Mouse (Mus musculus): ENCODE data around the gene Ablim1.

Ablim1 gene

DNA sequence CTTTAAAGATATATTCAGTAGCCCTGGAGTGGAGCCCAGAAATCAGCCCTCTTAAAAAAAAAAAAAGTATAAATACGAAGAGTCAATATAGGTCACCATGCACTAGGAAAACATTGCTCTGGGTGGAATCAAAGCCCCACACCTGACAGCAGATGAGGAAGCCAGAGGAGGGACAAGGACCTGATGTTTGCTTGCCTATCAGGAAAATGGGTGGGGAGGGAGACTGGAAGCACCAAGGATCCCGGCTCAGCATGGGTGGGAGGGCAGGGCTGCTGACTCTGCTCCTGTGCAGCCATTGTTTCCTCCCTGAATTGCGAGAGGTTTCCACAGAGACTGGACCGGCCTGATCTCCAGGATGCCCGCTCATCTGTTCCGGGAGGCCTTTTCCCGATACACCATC is 223.4 kb downstream of the Ablim1 start:
- no peak for DNase-seq

DNA sequence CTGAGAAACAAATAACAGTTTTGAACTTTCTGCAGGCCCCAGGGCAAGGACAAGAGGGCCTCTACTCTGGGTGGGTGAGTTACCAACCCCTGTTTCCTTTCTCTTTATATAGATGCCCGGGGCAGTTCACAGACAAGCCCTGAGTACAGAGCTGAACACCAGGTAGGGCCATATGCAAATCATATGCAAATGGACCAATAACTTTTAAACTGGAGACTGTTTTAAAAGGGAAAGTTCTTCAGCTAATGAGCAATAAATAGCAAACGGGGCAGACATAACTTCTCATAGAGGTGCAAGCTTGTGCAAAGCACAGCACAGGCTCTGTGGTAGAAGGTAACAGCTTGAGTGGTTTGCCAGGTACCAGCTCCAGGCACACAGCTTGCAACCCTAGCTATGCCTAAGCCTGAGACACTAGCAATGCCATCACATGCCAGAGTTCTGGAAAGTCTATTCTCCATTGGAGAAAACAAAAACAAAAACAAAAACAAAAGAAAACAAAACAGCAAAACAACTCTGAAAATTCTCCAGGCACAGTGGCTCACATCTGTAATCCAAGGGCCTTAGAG is 225.8 kb downstream of the Ablim1 start:
- no peak for DNase-seq

DNA sequence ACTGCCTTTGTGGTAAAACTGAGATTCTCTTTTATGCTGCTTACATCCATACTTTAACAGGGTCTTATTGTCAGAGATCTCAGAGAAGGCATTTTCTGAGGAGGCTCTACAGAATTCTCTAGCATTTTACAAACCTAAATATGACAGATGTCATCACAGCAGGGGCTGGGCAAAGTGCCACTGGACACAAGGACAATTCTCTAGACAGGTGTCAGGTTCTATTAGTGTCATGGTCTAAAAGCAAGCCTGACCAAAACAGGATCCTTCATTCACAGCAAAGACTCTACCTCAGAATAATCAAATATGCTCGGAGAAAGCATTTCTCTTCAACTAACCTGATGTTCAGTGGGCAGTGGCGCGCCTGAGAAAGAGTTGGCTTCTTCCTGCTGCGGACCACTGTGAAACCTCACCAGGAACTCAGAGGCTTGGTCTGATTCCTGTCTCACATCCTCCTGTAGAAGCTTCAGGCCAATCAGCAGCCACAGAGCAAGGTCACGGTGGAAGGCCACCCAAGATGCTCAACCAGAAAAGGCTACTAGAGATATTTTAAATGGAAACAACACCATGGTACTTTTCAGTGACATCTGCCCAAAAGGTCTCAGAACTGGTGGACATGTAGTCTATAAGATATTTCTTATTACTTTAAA is 230.1 kb downstream of the Ablim1 start:
- DNase-seq: no peak

DNA sequence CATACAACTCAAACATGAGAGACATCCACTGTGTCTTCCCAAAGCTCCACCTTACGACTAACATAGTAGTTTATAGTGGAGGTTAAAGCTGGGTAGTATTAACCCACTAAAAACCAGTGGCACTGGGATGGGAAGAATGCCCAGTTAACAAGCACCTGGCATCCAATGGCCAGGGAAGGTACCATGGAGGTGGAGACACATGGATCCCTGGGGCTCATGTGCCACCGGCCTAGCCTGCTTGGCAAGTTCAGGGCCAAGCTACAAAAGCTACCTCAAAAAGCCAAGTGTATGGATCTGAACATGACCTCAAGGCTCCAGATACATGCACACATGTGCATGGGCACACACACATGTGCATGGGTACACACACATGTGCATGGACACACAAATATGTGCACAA is 230.8 kb downstream of the Ablim1 start:
- no peak for DNase-seq

DNA sequence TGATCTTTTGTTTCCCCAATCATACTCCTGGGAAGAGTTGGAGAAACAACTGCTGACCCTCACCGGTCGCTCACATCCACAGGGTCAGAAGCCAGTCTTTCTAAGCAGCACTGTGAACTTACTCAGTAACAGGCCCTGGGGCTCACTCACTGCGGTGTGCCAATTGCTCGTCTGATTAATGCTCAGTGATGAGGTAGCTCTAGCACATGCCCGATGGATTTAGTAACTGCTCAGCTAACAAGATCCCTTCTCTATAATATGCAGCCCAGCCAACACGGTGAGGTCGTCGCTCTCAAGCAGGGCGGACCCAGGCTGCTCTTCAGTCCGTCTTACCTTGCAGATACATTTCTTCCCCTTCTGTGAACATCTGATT is 231.6 kb downstream of the Ablim1 start:
- no peak for DNase-seq

DNA sequence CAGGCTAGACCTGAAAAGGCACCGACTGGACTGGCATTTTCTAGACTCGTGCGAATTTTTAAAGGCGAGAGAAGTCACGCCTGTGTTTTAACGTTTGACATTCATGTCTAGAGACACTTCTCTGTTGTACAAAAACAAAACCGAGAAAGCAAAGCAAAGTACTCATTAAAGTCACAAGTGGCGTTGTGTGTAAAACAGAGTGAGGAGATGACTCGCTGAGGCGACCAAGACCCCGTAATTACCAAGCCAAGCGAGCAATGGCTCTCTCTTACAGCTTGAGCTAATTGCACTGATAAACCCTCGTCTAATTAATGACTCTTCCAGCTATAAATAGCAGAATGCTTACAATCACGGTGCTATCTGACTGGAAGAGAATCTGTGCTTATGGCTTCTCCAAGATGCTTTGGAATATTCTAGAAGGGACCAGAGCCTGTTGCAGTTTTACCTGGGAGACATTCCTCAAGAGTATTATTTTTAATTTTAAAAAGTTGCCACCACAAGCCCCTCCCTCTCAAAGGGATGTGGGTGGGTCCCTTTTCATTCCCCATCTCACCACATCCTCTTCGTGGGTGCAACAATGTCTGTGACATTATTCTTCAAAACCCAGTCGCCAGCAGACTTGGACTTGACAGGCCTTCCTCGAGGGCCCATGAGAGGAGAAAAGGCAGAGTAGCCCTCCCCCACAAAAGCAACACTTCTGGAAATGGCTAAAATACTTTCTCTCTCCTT is 232.1 kb downstream of the Ablim1 start:
- no peak for DNase-seq

DNA sequence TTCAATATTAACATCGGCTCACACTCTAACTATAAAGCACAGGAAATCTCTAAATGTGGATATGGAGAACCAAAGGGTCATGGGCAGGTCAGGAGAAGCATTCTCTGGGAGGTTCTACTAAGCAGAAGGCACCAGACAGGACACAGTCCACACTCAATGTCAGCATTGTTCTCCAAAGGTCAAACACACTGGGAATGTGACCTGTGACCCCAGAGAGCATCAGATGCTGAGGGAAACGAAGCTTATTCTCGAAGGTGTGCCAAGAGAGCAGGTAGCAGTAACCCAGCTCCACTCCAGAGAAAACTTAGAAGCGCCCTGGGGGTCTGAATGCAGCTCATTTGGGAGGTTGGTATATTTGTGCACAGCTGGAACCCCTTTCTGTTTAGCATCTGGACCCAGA is 233.2 kb downstream of the Ablim1 start:
- DNase-seq: no peak

DNA sequence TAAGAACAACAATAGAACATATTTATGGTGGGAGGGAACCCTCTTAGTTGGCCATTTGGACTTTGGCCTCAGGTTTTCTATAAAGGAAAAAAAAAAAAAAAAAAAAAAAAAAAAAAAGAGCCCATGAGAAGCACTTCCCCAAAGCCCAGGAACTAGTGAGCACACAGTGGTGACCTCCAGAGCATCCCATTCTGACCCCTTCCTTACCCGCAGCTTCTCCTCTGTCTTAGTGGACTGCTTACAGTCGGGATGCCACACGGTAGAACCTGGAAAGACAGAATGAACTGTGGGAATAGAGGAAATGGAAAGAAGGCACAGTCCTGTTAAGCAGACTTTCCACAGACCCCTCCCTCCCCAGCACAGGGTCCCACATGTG is 235.1 kb downstream of the Ablim1 start:
- DNase-seq: no peak

DNA sequence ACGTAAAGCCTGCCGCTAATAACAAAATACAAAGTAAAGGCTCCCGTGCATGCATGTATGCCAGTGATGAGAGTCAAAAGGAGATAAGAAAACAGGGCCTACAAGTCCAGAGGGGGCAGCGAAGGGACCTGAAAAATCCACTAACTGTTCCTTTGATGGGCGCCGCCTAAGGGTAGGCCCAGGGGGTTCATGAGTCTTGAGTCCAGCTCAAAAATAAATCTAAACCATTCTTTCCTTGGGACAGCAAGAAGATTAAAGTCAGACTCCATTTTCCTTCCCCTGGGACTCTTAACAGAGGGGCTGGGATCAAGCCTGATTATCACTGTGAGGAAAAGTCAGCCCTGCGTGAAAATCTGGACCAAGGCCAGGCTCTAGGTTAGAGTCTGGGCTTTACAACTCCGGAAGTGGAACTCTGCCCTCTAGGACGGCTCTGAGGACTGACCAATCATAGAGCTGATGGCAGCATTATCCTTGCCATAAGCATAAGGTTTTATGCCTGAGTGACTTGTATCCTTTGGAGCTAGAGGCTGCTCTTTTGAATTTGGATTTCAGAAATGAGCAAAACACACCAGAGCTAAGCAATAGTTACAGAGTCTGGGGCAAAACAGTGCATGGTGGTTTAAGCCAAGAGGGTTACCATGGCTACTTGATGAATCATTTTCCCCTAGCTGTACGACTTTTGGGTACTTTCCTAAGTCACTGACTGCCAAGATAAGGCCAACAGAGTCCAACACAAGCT is 235.7 kb downstream of the Ablim1 start:
- DNase-seq: peak; percentile 60

DNA sequence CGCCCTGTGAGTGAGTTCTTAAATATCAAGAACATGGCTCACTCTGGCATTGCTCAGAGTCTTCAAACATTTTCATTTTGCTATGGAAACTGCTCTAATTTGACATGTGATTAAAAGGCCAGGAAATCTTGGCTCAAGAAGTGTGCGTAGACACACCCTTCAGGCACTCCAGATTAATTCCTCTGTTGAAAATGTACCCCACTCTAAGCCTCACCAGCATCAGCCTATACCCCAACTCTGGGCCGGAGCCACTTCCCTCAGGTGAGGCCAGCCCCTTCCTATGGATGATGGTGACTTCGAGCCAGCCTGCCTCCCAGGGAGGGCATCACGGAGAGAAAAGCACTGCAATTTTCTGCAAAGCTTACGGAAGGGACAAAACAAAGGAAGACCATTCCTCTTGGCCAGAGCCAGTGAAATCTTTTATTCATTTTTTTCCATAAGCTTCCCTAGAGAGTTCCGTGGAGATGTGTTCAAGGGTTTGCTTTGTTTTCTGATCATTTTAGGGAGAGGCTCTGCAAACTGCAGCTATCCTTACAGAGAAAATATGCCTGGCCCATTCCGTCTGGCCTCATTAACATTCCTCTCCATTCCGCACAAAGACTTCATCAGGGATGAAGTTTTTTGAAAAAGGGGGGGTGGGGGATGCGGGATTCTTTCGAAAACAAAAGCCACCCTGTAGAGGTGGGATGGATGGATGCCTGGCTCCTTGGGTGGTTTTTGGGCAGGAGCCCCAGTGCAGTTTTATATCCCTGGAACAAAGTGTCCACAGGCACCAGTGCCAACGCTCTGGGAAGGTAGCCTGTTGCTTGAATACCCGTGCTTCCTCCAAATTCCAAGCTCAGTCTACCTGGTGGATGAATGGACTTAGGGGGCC is 236.7 kb downstream of the Ablim1 start:
- DNase-seq: no peak

DNA sequence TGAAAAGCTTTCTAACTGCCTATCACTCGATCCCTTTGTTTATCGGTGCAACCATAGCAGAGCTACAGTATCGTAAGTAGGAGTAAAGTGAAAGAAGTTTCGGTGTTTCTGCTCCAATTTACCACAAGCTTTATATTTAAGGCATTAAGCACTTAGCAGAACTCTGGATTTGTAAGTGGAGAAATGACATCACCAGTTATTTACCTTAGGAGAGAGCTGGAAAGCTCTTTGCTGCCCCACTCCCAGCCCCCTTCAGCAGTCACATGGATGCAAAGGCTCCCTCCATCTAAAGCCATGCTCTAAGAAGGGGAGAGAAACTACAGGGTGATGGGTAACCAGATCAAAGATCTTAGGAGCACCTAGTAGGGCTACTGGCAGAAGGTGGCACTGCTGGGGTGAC is 241.3 kb downstream of the Ablim1 start:
- no peak for DNase-seq

DNA sequence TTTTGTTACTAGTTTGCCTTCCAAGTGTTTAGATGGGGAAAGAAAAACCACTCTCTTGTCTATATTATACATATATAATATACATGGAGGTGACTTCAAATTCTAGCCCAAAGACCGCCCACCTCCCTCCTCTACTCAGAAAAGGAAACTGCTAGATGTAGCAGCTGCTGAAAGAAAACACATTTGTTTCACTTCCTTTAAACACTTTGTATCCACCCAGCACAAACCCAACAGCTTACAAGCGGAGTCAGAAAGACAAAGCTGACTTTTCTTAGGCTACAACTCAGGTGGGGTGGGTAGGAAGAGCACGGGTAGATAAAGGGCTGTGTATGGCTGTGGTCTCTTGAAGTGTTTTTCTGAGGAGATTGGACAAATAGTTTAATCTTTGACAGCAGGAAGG is 242.0 kb downstream of the Ablim1 start:
- no peak for DNase-seq

DNA sequence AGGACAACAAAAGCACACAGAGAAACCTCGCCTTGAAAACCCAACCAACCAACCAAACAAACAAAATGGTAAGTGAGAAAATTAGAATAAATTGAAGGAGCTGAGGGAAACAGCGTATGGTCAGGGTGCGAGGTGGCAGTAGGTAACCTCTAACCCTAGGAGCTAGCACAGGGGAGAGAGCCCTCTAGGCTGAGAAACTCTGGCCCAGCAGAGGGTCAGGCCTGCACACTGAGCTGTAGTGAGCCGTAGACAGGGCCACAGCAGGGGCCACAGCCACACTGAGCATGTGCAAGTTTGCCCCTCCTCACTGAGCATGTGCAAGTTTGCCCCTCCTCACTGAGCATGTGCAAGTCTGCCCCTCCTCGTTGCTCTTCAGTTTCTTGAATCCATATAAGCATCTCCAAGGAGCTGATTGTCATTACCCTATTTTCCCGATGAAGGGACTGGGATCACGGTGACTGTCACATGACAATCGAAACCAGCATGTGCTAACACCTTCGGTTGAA is 247.6 kb downstream of the Ablim1 start:
- no peak for DNase-seq

DNA sequence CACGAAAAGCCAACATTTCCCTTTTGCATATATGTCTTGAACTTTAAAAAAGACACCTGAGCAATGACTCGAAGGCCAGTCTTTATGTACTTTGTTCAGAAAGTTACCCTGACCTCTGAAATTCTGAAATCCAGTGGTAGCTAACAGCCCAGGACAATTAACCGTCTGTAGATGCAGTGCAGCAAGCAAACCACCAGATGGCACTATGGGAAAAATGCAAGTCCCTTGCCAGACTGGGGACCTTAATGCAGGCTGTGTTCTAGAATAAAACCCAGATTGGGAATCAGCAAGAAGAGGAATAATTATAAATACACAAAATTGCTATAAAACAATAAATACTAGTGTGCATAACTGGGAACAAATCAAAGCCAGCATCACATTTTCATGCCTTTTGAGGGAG is 248.4 kb downstream of the Ablim1 start:
- DNase-seq: peak; percentile 30

DNA sequence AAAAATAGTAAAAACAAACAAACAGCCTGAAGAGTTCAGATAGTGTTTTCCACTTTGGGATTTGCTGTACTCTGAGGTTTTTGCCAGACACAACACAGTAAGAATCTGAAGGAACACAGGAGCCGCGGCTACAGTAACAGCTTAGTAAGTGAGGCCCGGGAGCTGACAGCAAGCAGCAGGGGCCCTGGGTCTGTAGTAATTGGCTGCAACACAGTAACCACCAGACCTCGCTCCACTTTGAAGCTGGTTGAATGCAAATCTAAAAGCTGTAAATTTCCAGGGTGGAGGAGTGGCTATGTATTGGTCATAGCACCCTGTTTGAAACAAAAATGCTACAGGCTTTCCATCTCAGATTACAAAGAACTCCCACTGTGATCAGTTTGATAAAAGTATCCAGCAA is 252.0 kb downstream of the Ablim1 start:
- no peak for DNase-seq

DNA sequence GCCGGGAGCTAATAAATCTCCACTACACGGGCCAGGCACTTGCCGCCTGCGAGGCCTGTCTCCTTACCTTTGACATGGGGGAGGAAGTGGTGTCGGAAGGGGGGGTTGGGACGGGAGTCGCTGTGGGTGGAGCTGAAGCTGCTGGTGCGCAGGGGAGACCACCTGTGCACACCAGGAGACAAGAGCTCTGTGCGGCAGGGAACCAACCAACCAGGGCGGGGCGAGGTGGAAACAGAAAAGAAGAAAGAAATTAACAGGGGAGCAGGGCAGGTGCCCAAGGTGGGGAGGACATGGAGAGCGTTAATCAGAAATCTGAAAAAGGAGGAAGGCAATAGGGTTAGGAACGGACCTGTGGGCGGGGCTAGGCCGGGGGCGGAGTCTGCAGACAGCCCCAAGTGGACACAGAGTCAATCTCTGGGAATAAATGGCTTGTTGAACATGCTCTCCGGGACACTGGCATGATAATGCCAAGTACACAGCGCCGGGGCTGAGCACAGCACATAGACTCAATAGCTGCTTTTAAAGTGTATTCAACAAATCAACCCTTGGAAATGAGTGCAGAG is 255.6 kb downstream of the Ablim1 start:
- no peak for DNase-seq

DNA sequence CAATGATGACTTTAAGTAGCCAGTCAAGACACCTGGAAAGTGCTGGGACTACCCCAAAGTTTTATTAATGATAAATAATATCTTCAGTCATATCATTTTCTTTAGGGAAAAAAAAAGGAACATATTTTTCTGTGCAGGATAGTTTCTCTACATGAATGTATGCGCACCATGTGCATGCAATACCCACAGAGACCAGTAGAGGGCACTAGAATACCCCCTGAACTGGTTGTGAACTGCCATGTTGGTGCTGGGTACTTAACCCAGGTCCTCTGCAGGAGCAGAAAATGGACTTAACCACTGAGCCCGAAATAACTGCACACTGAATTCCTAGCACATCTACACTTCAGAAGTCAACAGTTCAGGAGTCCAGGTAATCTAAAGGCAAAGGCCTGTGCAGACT is 257.2 kb downstream of the Ablim1 start:
- no peak for DNase-seq

DNA sequence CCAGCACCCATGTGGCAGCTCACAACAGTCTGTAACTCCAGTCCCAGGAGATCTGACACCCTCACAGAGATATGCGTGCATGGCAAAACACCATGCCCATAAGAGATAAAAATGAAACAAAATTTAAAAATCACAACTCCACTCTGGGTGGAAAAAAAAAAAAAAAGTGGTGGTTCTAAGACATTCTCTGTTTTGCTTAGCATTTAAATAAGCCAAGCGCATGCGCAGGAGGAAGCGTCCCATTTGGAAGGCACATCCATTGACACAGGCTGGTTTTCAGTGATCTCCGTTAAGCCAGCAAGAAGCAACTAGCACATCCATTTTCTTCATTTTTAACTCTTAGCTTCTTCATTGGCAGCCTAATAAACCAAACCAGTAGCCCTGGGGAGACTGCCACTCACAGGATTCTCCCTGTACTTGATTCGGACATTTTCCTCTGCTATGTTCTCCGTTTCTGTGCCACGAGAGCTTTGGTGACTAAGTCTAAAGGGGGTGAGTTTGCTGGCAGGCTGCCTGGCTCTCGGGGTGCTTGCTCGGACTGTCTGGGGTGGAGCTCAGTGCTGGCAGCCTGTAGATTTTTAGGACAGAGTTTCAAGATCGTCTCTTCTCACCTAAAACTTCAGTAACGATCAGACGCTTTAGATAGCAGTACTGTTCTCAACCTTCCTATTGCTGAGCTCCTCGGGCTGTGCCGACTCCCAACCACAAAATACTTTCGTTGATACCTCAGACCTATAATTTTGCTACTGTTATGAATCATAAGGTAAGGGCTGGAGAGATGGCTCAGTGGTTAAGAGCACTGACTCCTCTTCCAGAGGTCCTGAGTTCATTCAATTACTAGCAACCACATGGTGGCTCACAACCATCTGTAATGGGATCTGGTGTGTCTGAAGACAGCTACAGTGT is 259.3 kb downstream of the Ablim1 start:
- DNase-seq: no peak

DNA sequence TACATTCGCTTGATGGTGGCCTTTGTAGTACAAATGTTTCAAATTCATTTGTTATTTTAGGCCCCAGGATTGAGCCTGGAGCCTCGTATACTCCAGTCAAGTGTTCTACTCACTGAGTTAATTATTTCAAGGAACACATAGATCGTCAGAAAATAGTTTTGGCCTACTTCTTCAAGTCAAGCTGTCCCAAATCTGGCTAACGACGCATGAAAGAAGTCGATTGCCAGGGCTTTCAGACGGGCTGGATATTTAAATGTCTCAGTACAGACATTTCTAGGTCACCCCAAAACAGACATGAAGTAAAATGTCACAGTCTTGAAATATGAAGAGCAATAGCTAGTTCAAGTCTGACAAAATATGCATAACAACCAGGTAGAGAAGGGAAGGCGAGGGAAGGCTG is 261.8 kb downstream of the Ablim1 start:
- DNase-seq: no peak

DNA sequence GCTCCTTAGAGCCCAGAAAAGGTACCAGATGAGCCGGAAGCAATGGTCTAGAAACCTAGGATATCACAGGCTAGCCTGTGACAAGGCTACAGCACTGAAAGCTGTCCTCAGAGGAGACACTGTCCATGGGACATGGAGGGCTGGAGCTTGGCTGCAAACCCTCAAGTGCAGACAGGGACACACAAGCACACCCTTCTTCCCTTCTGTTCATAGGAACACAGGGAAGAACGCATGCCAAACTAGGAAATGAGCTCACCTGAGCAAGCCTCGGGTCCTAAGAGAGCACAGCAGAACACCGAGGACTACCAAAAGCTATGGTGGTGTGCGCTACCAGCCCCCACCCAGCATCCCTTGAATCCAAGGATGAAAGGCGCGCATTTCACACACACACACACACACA is 262.7 kb downstream of the Ablim1 start:
- no peak for DNase-seq

DNA sequence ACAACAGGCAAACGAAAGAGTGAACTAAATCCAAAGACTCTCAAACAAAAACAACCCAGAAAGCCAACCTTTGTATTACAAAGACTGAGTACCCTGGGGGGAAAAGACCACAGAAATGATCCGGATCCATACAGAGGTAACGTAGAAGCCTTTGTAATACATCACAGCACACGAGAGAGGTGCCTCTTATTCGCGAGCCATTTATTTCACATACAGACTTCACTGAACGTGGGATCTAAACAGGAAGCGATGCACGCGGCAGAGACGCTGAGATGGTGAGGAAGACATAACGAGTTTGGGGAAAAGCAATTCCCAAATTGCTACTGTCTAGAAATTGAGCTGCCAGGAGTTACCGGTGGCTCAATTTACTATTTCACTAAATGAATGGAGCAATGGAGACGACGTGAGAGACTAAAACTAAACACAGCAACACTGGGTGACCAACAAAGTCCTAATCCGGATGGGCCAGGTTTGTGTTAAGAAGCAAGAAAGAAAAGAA is 265.1 kb downstream of the Ablim1 start:
- no peak for DNase-seq

Data from kidney, adult 11 months (tissue).